Mouse (Mus musculus) cerebellum, adult 9-11 months (tissue): Measurements from ENCODE around the gene Pyy.
A peak's percentile ranks its signal among the peaks of the same experiment; 100 is the strongest.

ENCODE experiments used
- DNase-seq: peaks from one replicate; pipeline ENCODE4 v3.0.0; 2022

Pyy gene

DNA sequence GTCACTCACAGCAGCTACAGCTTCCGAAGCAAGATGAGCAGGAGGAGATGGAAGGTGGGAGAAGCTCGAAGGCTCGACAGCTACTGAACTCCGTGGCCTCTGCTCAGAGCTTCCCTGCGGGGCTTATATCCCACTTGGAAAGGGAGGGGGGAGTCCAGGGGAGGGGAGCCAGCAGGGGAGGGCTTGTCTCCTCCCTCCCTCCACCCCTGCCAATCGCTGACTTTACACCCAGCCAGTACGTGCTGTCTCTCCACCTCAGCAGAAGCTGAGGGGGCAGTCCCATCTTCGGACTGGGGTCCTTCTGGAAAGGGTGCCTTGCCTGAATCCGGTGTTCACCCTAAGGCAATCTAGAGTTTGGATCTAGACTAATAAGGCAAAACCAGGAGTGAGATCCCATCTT, at the start of gene Pyy:
Pyy (minus strand) TSS at position 101 of the 400 bp plus-strand sequence.
- DNase-seq: no peak

DNA sequence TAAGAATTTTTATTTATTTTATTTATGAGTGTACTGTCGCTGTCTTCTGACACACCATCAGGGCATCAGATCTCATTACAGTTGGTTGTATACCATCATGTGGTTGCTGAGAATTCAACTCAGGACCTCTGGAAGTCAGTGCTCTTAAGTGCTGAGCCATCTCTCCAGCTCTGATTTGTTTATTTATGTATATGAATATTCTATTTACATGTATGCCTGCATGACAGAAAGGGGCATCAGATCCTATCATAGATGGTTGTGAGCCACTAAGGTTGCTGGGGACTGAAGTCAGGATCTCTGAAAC, 49.1 kb upstream of the Pyy start:
- no peak for DNase-seq

DNA sequence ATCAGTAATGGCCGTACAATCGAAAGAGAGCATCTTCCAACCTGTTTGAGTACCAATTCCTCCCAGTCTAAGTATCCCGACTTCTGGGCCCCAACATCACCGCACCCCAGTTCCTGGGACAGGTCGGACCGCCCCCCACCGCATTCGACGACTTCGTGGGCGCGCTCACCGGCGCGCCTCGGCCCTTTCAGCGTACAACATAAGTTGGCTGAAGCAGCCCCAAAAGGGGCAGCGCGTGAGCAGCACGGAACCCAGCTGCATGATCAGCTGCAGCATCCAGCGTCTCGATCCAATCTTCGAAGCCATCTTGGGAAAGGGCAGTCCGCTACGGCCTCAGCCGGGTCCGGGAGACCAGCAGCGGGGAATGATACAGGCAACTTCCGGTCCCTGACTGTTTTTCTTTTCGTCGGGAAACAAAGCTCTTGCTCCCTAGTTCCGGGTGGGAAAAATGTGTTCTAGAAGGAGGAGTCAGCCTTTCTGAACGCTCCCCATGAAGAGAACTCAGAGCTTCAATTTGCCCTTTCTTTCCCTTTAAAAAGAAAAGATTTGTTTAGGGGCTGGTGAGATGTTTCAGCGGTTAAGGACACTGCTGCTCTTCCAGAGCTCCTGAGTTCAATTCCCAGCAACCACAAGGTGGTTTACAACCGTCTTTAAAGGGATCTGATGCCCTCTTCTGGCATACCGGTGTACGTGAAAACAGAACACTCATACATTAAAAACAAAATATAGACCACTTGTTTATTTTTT, 48.6 kb upstream of the Pyy start, which contains the start of gene Tmem101:
Tmem101 (minus strand) TSS at position 366 of the 747 bp plus-strand sequence.
- DNase-seq: peak; percentile 90

DNA sequence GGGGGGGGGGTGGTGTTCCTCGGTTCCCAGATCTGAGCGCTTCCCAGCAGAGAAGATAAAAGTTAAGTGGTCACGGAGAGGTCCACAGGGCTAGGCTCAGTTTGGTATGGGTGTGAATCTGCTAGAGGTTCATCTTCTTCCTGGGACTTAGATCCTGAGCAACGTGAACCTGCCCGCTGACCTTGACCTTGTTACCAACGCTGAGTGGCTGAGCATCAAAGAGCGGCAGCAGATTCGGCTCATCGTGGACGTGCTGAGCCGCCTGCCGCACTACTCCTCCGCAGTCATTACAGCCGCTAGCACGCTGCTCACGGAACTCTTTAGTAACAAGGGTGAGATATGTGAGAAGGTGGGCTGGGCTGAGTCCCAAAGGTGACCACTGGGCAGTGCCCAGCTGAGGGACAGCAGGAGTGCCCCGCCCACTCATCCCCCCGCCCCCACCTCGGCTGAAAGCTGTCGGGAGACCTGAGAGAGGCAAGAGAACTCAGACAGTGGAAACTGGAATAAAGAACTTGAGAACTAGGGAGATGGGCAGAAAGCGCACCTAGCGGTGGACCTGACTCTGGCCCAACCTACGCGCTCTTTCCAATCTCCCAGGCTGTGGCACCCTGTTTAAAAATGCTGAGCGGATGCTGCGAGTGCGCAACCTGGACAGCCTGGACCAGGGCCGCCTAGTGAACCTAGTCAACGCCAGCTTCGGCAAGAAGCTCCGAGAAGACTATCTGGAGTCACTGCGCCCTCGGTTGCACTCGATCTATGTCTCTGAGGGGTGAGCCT, 39.8 kb upstream of the Pyy start:
- DNase-seq: no peak

DNA sequence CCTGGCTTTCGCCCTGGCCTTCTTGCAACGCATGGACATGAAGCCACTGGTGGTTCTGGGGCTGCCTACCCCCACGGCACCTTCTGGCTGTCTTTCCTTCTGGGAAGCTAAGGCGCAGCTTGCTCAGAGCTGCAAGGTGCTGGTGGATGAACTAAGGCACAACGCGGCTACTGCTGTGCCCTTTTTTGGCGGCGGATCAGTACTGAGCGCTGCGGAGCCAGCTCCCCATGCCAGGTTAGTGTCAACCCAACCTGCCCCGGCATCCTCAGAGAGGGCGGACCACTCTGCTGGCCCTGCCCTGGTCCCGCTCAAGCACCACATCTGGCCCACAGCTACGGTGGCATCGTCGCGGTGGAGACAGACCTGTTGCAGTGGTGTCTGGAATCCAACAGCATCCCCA, 38.9 kb upstream of the Pyy start:
- DNase-seq: no peak

DNA sequence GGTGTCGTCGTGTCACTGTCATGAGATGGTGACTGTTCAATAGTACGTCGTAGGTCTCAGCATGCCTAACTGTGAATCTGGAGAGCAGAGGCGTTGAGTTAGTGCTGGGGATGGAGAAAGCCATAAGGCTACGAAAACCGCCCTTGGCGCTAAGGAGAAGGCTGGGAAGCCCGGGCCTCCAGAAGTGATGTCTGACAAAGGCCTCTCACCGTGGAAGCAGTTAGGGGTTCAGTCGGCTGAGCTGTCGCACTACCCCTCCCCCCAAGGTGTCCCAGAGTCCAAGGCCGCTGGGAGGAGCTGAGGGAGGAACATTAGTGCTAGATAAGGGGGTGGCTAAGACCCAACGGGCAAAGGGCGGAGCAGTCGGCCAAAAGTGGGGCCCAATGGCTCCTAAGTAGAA, 38.4 kb upstream of the Pyy start:
- DNase-seq: no peak

DNA sequence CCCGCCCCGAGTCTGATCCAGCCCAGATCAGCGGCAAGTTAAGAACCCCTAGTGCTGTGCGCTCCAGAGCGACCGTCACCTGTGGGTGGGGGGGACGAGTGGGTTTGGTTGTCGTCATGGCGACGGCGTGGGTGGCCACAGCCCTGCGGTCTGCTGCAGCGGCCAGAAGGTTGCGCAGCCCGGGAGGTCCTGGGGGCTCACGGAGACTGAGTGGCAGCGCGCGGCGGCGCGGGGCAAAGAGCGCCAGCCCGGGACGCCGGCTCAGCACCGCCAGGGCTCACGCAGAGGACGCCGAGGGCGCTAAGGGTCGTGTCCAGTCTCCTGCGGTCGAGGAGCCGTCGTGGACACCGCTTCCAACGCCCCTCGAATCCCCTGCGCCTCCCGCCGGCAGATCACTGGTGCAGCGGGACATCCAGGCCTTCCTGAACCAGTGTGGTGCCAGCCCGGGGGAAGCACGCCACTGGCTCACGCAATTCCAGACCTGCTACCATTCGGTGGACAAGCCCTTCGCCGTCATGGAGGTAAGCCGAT, 37.9 kb upstream of the Pyy start, which contains the start of gene Nags:
Nags (plus strand) TSS at position 43 of the 531 bp plus-strand sequence.
- DNase-seq: no peak

DNA sequence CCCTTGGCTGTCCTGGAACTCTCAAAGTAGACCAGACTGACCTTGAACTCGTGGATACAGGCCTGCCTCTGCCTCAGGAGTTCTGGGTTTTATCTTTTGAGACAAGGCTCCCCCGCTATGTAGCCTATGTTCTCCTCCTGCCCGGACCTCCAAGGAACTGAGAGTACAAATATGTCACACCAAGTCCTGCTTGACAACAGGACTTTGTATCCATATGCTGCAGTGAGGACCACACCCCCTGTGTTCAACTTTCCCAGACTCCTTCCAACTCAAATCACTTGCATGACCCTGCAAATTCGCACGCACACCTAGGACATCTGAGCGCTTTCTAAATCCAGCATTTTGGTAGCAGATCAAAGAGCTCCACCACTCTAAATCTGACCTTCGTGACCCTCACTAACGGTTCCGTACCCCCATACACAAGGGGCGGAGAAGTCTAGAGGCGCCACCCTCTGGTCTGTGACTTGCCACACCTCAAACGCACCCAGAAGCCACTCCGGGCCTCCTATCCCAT, 37.4 kb upstream of the Pyy start:
- DNase-seq: no peak

DNA sequence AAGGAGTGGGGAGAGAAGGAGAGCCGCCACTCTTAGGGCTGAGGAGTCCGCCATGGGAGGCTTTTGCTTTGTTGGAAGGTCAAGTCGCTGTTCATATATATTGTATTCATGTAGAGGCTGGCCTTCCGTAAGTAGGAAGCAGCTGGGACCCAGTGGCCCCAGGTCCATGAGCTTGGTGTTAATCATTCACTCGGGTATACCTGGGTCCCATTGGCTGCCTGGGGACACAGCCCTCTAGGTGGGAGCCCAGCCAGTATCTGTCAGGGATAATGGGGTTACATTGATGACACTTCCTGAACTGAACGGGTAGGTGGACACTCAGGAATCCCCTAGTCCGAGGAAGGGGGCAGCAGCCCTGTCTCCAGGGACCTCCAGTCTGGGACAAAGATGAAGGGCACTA, 34.7 kb upstream of the Pyy start:
- DNase-seq: no peak

DNA sequence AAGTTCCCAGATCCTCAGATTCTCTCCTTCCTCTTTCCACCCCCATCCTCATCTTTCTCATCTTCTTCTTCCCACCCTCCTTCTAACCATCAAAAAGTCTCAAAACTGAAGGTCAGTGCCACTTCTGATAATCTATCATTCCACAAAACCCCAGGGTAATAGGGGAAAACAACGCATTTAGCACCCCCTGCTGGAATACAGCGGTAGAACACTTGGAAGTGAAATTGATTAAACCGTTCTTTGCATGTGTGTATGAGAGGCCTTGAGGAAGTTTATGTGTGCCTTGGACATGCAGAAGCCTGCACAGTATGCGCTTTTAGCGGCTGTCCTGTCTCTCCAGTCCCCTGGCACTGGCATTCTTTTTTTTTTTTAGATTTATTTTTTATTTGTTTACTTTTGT, 32.9 kb upstream of the Pyy start:
- DNase-seq: no peak

DNA sequence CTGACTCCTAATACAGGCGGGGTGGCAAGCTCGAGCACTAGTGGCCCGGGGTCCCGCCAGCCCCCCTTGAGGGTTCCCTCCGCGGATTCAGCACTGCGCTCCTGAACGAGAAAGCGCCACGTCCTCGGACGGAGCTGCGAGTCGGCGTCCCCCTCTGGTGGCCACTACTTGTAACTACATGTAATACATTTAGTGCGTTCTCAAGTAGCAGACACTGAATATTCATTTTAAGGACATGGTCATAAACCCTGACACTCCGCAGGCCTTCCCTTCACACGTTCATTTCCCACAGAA, 30.8 kb upstream of the Pyy start:
- DNase-seq: peak; percentile 61

DNA sequence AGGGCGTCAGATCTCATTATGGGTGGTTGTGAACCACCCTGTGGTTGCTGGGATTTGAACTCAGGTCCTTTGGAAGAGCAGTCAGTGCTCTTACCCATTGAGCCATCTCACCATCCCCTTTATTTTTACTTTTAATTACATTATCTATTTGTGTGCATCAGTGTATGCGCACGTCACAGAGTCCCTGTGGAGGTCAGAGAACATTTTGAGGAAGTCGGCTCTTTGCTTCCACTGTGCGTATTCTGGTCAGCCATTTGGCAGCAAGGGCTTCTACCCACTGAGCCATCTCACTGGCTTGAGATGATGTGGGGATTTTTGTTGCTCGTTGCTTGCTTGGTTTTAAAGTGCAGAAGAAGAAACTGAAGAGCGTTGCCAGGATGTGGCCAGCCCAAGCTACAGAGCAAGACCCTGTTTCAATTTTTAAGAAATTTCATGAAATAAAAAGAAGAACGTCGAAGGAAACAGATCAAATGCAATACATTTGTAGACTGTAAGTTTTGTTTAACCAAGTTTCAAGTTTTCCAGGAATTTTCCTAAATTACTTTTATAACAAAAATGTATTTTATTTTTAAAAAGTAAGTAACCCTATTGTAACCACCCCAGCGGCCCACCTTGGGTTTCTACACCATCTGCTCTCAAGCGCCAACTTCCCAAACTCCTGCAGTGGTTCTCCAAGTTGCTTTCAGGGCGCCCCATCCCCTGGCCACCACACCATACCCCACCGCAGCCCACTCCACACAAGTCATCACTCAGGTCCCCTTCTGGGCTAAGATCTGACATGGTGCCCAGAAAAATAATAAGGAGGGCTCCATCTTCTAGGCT, 30.2 kb upstream of the Pyy start:
- DNase-seq: no peak

DNA sequence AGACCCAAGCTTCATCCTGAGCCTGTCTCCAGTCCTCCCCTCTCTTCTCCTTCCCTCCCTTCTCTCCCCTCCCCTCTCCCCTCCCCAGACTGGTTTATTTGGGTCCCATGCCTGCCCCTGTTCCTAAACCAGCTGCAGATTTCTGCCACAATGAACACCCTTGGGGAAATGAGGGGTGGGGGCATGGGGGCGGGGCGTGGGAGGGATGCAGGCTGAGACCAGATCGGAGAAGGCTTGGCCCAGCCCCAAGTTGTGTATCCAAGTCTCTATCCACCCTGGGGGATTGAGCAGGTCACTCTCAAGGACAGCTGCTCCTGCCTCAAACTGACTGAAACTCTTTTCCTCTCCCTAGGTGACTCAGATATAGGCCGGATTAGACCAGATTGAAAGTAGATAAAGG, 26.9 kb upstream of the Pyy start:
- DNase-seq: no peak

DNA sequence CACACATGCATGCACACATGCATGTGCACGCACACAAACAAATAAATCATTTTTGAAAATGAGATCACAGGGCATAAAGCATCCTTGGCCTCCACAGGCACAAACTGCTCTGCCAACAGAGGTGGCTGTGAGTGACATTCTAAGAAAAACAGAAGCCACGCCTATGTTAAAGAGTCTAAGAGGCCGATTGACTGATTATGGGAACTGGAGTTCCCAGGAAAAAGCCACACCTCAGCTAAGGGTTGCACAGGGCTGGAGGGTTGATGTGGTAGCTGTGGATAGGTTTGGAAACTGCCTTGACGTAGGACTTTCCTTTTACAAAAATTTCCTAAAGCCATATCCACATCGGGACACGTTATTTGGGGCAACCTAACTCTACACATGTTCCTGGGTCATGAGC, 9.8 kb upstream of the Pyy start:
- DNase-seq: no peak

DNA sequence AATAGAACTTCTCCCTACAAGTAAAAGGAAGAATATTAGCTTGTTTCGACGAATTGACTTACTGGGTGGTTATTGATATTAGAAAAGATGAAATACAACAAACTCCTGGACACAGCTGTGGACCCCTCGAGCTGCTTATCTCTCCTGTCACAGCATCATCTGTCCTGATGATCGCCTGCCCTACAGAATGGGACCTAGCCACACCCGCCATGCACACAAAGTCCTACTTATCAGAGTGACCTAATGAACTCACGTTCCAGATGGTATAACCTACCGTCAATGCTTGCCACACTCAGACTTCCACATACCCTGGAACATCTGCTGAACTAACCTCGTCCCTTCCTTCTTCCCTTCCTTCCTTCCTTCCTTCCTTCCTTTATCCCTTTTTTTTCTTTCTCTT, 8.6 kb upstream of the Pyy start:
- no peak for DNase-seq

DNA sequence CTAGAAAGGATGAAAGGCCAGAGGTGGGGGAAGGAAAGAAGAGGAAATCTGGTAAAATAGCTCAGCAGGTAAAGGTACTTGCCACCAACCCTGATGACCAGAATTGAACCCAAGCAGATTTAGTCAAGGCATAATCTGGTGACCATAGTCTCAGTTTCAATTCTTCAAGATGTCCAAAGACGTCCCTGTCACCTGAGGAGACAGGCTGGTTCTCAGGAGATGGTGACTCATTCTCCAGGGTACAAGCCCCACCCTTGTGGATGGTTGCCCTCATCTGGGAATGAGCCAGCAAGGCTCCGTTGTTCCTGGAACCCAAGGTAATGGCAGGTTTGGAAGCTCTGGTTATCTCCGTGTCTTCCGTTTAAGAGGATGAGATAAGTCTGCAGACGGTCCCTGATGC, 3.9 kb upstream of the Pyy start:
- no peak for DNase-seq

DNA sequence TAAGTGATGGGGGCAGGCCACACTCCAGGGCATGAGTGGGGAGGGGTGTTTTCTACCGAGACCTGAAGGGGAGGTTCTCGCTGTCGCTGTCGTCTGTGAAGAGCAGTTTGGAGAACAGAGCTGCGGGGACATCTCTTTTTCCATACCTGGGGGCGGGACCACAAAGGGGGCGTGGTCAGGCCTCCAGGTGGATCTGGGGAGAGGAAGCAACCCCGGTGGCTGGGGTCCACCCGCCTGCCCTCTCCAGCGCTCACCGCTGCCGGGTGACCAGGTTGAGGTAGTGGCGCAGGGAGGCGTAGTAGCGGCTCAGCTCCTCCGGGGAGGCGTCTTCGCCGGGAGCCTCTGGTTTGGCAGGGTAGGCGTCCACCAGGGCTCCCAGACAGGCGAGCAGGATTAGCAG, 721 bp downstream of the Pyy start:
- no peak for DNase-seq

DNA sequence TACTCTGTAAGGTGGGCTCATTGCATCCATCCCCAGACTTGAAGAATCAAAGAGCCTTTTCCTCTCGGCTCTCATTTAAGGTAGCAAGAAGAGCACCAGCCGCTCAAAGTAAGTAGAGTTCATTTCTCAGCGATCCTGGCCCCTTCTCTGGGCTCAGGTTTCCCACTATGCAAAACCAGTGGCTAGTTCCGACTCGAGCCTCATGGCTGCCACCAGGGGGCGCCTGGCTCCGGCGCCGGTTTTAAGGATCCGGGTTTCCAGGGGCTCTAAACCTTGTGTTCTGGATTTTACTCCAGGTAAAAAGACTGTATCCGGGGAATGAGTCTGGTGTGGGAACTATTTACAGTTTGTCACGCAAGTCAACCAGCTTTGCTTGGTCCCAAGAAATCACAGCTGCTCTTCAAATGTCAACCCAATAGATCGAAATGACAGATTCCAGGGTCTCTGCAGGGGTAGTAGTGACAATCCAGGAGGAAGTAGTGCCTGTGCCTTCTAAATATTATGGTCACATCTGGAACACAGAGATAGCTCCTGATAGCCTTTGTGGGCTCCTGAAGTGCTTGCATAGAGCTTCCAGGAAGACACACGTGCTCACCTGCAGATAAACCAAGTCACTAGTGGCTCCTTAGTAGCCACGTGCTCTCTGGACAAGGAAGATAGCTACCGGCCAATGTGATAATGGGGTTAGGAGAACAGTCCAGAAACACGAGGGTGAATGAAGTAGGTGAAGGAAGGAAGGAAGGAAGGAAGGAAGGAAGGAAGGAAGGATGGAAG, 5.0 kb downstream of the Pyy start:
- DNase-seq: no peak

DNA sequence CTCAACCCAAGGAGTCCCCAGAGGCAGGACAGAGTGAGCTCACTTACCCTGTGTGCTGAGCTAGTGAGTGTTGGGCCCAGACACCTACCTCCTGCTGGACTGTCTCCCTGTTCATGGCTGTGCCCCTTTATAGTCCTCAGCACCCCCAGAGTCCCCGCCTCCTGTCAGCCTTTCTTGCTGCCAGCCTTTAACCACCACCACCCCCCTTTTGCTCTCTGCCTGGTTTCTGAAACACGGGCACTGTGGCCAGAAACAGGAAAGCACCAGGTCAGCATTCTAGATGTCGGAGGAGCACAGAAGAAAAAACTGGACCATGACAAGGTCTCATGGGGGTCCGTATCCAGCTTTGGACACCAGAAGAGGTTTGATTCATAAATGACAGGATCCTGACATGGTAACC, 6.4 kb downstream of the Pyy start, which contains the start of gene Ppy:
Ppy (minus strand) TSS at position 101 of the 400 bp plus-strand sequence.
- no peak for DNase-seq

DNA sequence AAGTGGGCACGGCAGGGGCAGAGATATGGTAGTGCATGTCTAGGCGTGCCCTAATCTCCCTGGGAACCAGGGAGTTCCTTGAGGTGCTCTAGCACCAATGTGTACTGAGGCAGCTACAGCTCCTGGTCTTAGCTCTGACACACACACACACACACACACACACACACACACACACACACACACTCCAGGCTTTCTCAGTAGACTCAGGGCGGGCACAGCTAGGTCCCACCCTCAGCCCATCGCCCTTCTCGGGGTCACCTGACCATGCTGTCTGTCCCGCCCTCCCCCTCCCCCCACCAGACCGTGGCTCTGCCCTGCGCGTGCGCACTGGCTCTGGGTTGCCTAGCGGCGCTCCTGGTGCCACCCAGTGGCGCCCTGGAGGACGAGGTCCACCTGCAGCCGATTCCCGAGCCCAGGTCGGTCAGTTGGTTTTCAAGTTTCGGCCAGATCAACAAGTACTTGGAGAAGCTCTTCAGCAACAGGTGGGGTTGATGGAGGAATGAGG, 10.7 kb downstream of the Pyy start:
- peak; percentile 76 for DNase-seq

DNA sequence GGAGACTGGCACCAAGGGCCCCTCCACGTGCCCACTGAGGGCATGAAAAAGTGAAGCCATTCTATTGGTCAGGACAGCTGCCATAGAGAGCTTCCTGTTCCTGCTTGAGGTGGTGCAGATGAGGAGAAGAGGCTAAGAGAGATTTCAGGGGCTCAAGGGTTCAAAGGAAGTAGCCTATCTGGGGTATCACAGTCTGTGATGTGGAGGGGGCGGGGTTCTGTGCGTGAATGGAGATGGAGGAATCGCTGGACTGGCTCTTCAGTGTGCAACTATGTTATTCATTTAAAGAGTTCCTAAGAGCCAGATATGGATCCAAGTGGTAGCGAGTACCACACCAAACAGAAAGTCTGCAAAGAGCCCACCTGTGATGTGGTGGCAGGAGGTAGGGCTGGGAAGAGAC, 11.2 kb downstream of the Pyy start:
- DNase-seq: no peak

DNA sequence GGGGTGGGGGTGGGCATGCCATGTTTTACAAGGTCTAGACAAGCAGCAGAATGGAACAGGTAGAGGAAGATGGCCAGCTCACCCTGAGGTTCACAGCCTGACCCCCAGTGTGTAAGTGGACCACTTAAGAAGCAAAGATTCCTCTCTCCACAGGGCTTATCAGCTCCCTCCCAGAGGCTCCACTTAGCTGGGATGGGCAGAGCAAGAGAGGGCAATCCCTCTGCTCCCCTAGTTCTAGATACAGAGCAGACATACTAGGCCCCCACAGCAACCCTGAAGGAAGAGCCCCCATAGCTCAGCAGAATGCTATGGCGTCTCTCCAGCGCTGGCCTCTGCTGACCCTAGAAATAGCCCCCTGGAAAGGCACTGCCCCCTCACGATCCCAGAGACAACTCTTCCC, 12.0 kb downstream of the Pyy start:
- DNase-seq: no peak
